ENCODE assay signal across 16 mouse cellular contexts in the genomic region with DNA sequence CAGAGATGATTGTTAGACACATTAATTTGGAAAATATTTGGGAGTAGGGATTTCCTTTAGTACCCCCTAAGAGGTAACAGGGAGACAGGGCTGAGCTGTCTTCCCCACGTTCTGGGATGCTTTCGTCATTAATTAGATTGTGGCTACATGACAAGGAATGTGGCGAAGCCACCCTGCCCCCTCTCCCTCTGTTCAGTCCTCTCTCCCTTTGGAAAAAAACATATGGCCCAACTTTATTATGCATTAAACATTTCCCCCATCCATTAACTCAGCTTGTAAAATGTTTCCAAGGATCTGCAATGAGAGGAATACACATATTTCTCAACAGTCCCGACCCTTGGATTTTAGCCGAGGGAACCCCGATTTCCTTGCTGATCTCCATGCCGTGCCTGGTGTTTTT. TPM values are rescaled to one million over a fixed set of nuclear protein-coding genes. Genes with fewer than 3 reads are reported as not detected.
DNase-seq lines count a peak whose midpoint lies in the region; ATAC-seq lines count a peak whose summit lies in the region.
"Had no signal": no experiment of that assay in that cellular context is flagged by ENCODE, and none has a peak within 500 bp of the region (broad histone marks: within the 10 kb centered on the region; RNA-seq: fewer than 3 reads in every experiment).

No protein-coding gene starts in this region.

- H3K27me3 ChIP-seq in forebrain, embryonic 15.5 days, result no peaks in the 10 kb centered on the region
- no peaks in the 10 kb centered on the region for H3K27me3 ChIP-seq in forebrain, embryonic 10.5 days (ENCODE audit: poor library complexity, severe bottlenecking)
- no peaks in the 10 kb centered on the region for H3K27me3 ChIP-seq in neural tube, embryonic 13.5 days
- no peaks in the 10 kb centered on the region for H3K27me3 ChIP-seq in limb, embryonic 10.5 days (ENCODE audit: low read depth, poor library complexity, severe bottlenecking)
- H3K27me3 ChIP-seq: hindbrain, embryonic 13.5 days had no signal

- peak overlapping the region; percentile 54; the same call in 1 of the 2 replicates for H3K27ac ChIP-seq in forebrain, embryonic 15.5 days (replicated peaks)
- H3K27ac ChIP-seq in forebrain, embryonic 10.5 days, result no peak overlapping the region
- H3K27ac ChIP-seq in neural tube, embryonic 13.5 days (replicated peaks), result peak overlapping the region; percentile 23; the same call in 1 of the 2 replicates
- peak overlapping the region; percentile 48; the same call in 1 of the 2 replicates for H3K27ac ChIP-seq in limb, embryonic 10.5 days
- H3K27ac ChIP-seq: hindbrain, embryonic 13.5 days had no signal

- H3K9ac ChIP-seq in forebrain, embryonic 15.5 days (replicated peaks), result no peak overlapping the region
- H3K9ac ChIP-seq in neural tube, embryonic 13.5 days, result no peak overlapping the region
- H3K9ac ChIP-seq: hindbrain, embryonic 13.5 days had no signal

- H3K4me3 ChIP-seq in forebrain, embryonic 15.5 days, result no peak overlapping the region
- no peak overlapping the region for H3K4me3 ChIP-seq in forebrain, embryonic 10.5 days
- H3K4me3 ChIP-seq in neural tube, embryonic 13.5 days, result no peak overlapping the region
- no peak overlapping the region for H3K4me3 ChIP-seq in limb, embryonic 10.5 days
- H3K4me3 ChIP-seq: hindbrain, embryonic 13.5 days; myocyte had no signal

- no peaks in the 10 kb centered on the region for H3K9me3 ChIP-seq in forebrain, embryonic 15.5 days
- peaks cover 10% of the 10 kb centered on the region for H3K9me3 ChIP-seq in forebrain, embryonic 10.5 days
- H3K9me3 ChIP-seq in neural tube, embryonic 13.5 days, result peaks cover 3% of the 10 kb centered on the region; the same call in 1 of the 2 replicates
- H3K9me3 ChIP-seq in limb, embryonic 10.5 days (replicated peaks), result 0 out of 2 replicates have a peak, but pooled peaks cover 3% of the 10 kb centered on the region
- H3K9me3 ChIP-seq: hindbrain, embryonic 13.5 days had no signal

- H3K4me1 ChIP-seq in forebrain, embryonic 15.5 days, result peaks cover 7% of the 10 kb centered on the region
- H3K4me1 ChIP-seq in forebrain, embryonic 10.5 days, result 0 out of 2 replicates have a peak, but pooled peaks cover 3% of the 10 kb centered on the region
- H3K4me1 ChIP-seq in neural tube, embryonic 13.5 days (replicated peaks), result peaks cover 15% of the 10 kb centered on the region
- peaks cover 14% of the 10 kb centered on the region for H3K4me1 ChIP-seq in limb, embryonic 10.5 days

- no peaks in the 10 kb centered on the region for H3K36me3 ChIP-seq in forebrain, embryonic 15.5 days
- no peaks in the 10 kb centered on the region for H3K36me3 ChIP-seq in forebrain, embryonic 10.5 days (replicated peaks)
- no peaks in the 10 kb centered on the region for H3K36me3 ChIP-seq in neural tube, embryonic 13.5 days
- no peaks in the 10 kb centered on the region for H3K36me3 ChIP-seq in limb, embryonic 10.5 days
- H3K36me3 ChIP-seq: hindbrain, embryonic 13.5 days had no signal

- ATAC-seq in forebrain, embryonic 15.5 days (replicated peaks), result peak; percentile 53; the same call in 1 of the 2 replicates
- no peak for ATAC-seq in neural tube, embryonic 13.5 days (ENCODE audit: low read depth)
- no peak for ATAC-seq in activated CD4-positive, CD25-positive, alpha-beta regulatory T cell, adult 4 months

- 43% methylated on average over 7 of the region's 7 CpGs for WGBS in forebrain, embryonic 15.5 days
- WGBS in forebrain, embryonic 10.5 days, result 68% methylated on average over 7 of the region's 7 CpGs
- 54% methylated on average over 7 of the region's 7 CpGs for WGBS in neural tube, embryonic 13.5 days
- 61% methylated on average over 7 of the region's 7 CpGs for WGBS in limb, embryonic 10.5 days

- DNase-seq in forebrain, embryonic 10.5 days (ENCODE audit: extremely low spot score, low spot score), result no peak
- no peak for DNase-seq in neural tube, embryonic 10.5 days (ENCODE audit: extremely low spot score, low spot score)
- no peak for DNase-seq in limb, embryonic 10.5 days (ENCODE audit: low spot score)
- DNase-seq in testis, postnatal 10 days (ENCODE audit: low spot score), result no peak
- no peak for DNase-seq in urinary bladder, adult 18-20 months (ENCODE audit: low spot score in 2 of 2)
- DNase-seq: cerebellum, adult 18-20 months; kidney, adult 8-10 months; thymus, adult 18-20 months had no signal

- H3K4me2 ChIP-seq in forebrain, embryonic 15.5 days (replicated peaks), result no peak overlapping the region; the same call in 1 of the 2 replicates
- no peak overlapping the region for H3K4me2 ChIP-seq in neural tube, embryonic 13.5 days
- H3K4me2 ChIP-seq: hindbrain, embryonic 13.5 days had no signal

RNA-seq across cellular contexts. Expression of gene Piwil1, which starts 35.0 kb away (rescaled TPM):
- 0.14 and 0.17 TPM in 2 replicates for polyA plus RNA-seq in forebrain, embryonic 15.5 days (2015; fragmentation: Nextera tagmentation; extraction: Ambion mirVana)
- not detected in 2 replicates for polyA plus RNA-seq in forebrain, embryonic 10.5 days (2016; fragmentation: Nextera tagmentation; extraction: Ambion mirVana)
- polyA plus RNA-seq in neural tube, embryonic 13.5 days (2015; fragmentation: Nextera tagmentation; extraction: Ambion mirVana), result 0.07 and 0.14 TPM in 2 replicates
- not detected in 2 replicates for polyA plus RNA-seq in limb, embryonic 10.5 days (2016; fragmentation: Nextera tagmentation; extraction: Ambion mirVana)
- polyA plus RNA-seq in activated CD4-positive, CD25-positive, alpha-beta regulatory T cell, adult 4 months (2017; shearing (Covaris generic)), result under 1 TPM in 1 of 2 experiments, not detected in 1; 0.13 TPM
- polyA plus RNA-seq: heart, embryonic 16.5 days; liver, embryonic 16.5 days; myocyte; small intestine, adult 2 months had no signal
